Mouse (Mus musculus): ENCODE measurements around the gene Gm42791. TPM values are rescaled to one million over a fixed set of nuclear protein-coding genes. Genes with fewer than 3 reads are reported as not detected.

Gm42791 gene
- polyA plus RNA-seq, 1 experiment from 2014 or later: 2.2 TPM

GRCm38 (mm10) chr5:149002803-149003115 is 7.8 kb upstream of the Gm42791 start:
- Histone ChIP-seq H3K4me1 (ENCODE audit: control insufficient read depth, insufficient read depth, low read length) (peaks cover 20% of the 10 kb centered on the region), H3K4me3 (replicated peaks; ENCODE audit: low read length) (no peak overlapping the region), H3K27ac (ENCODE audit: low read length) (peak overlapping the region; percentile 60), H3K36me3 (ENCODE audit: control insufficient read depth, insufficient read depth, low read length) (no peaks in the 10 kb centered on the region), H3K4me2 (ENCODE audit: low read depth, low read length) (peak overlapping the region; percentile 9; the same call in 1 of the 2 replicates), H3K9ac (ENCODE audit: low read length) (peak overlapping the region; percentile 16), H3K27me3 (ENCODE audit: control insufficient read depth, insufficient read depth, low read length) (no peaks in the 10 kb centered on the region), H3K9me3 (replicated peaks; ENCODE audit: control insufficient read depth, low read length) (no peaks in the 10 kb centered on the region)
- WGBS: 65% methylated on average over 6 of the region's 6 CpGs
- no peak for ATAC-seq (ENCODE audit: insufficient read depth, low FRiP score)

GRCm38 (mm10) chr5:149002034-149002802 is 7.3 kb upstream of the Gm42791 start:
- H3K4me2 ChIP-seq (ENCODE audit: low read depth, low read length): peak overlapping the region; percentile 9; the same call in 1 of the 2 replicates
- H3K9ac ChIP-seq (ENCODE audit: low read length): peak overlapping the region; percentile 16
- peak overlapping the region; percentile 60 for H3K27ac ChIP-seq (ENCODE audit: low read length)
- 46% methylated on average over 20 of the region's 20 CpGs for WGBS
- peaks cover 20% of the 10 kb centered on the region for H3K4me1 ChIP-seq (ENCODE audit: control insufficient read depth, insufficient read depth, low read length)
- no peak for ATAC-seq (ENCODE audit: insufficient read depth, low FRiP score)
- H3K4me3 ChIP-seq (replicated peaks; ENCODE audit: low read length): no peak overlapping the region
- no peaks in the 10 kb centered on the region for H3K27me3 ChIP-seq (ENCODE audit: control insufficient read depth, insufficient read depth, low read length)
- H3K9me3 ChIP-seq (replicated peaks; ENCODE audit: control insufficient read depth, low read length): no peaks in the 10 kb centered on the region
- H3K36me3 ChIP-seq (ENCODE audit: control insufficient read depth, insufficient read depth, low read length): no peaks in the 10 kb centered on the region

GRCm38 (mm10) chr5:148999802-149000201 is 4.9 kb upstream of the Gm42791 start:
- H3K27ac ChIP-seq (ENCODE audit: low read length): no peak overlapping the region
- H3K4me2 ChIP-seq (ENCODE audit: low read depth, low read length): no peak overlapping the region
- H3K9me3 ChIP-seq (replicated peaks; ENCODE audit: control insufficient read depth, low read length): no peaks in the 10 kb centered on the region
- H3K4me3 ChIP-seq (replicated peaks; ENCODE audit: low read length): no peak overlapping the region
- 81% methylated on average over 7 of the region's 7 CpGs for WGBS
- ATAC-seq (ENCODE audit: insufficient read depth, low FRiP score): no peak
- no peak overlapping the region for H3K9ac ChIP-seq (ENCODE audit: low read length)
- H3K36me3 ChIP-seq (ENCODE audit: control insufficient read depth, insufficient read depth, low read length): no peaks in the 10 kb centered on the region
- peaks cover 19% of the 10 kb centered on the region for H3K4me1 ChIP-seq (ENCODE audit: control insufficient read depth, insufficient read depth, low read length)
- H3K27me3 ChIP-seq (ENCODE audit: control insufficient read depth, insufficient read depth, low read length): no peaks in the 10 kb centered on the region

GRCm38 (mm10) chr5:148998512-148998911 is 3.6 kb upstream of the Gm42791 start:
- no peak overlapping the region for H3K4me3 ChIP-seq (replicated peaks; ENCODE audit: low read length)
- no peak overlapping the region for H3K4me2 ChIP-seq (ENCODE audit: low read depth, low read length)
- H3K9me3 ChIP-seq (replicated peaks; ENCODE audit: control insufficient read depth, low read length): no peaks in the 10 kb centered on the region
- H3K4me1 ChIP-seq (ENCODE audit: control insufficient read depth, insufficient read depth, low read length): peaks cover 19% of the 10 kb centered on the region
- no peak overlapping the region for H3K27ac ChIP-seq (ENCODE audit: low read length)
- H3K9ac ChIP-seq (ENCODE audit: low read length): no peak overlapping the region
- ATAC-seq (ENCODE audit: insufficient read depth, low FRiP score): no peak
- WGBS: 82% methylated on average over 14 of the region's 14 CpGs
- H3K36me3 ChIP-seq (ENCODE audit: control insufficient read depth, insufficient read depth, low read length): no peaks in the 10 kb centered on the region
- no peaks in the 10 kb centered on the region for H3K27me3 ChIP-seq (ENCODE audit: control insufficient read depth, insufficient read depth, low read length)

DNA sequence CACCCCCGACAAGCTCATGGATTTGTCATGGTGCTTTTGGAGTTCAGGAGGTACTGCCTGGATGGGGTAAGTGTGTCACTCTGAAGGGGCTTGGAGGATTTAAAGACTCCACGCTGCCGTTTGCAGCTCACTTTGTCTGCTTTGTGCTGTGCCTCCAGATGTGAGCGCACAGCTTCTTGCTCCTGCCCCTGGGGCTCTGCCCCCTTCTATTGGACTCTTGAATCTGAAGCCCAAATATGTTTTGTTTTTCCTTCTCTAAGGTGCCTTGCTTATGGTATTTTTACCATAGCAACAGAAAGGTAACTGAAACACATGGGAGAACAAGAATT is 1.7 kb upstream of the Gm42791 start:
- no peak for ATAC-seq (ENCODE audit: insufficient read depth, low FRiP score)
- Histone ChIP-seq H3K4me3 (replicated peaks; ENCODE audit: low read length) (no peak overlapping the region), H3K4me2 (ENCODE audit: low read depth, low read length) (no peak overlapping the region), H3K9ac (ENCODE audit: low read length) (no peak overlapping the region), H3K36me3 (ENCODE audit: control insufficient read depth, insufficient read depth, low read length) (0 out of 2 replicates have a peak, but pooled peaks cover 4% of the 10 kb centered on the region), H3K4me1 (ENCODE audit: control insufficient read depth, insufficient read depth, low read length) (peaks cover 8% of the 10 kb centered on the region; the same call in 1 of the 2 replicates), H3K9me3 (replicated peaks; ENCODE audit: control insufficient read depth, low read length) (no peaks in the 10 kb centered on the region), H3K27ac (ENCODE audit: low read length) (no peak overlapping the region; the same call in 1 of the 2 replicates), H3K27me3 (ENCODE audit: control insufficient read depth, insufficient read depth, low read length) (no peaks in the 10 kb centered on the region)
- 62% methylated on average over 4 of the region's 4 CpGs for WGBS

- Histone ChIP-seq H3K4me3 (replicated peaks; ENCODE audit: low read length) (no peak overlapping the region), H3K4me2 (ENCODE audit: low read depth, low read length) (no peak overlapping the region), H3K9me3 (replicated peaks; ENCODE audit: control insufficient read depth, low read length) (no peaks in the 10 kb centered on the region), H3K9ac (ENCODE audit: low read length) (no peak overlapping the region), H3K4me1 (ENCODE audit: control insufficient read depth, insufficient read depth, low read length) (peaks cover 7% of the 10 kb centered on the region; the same call in 1 of the 2 replicates), H3K36me3 (ENCODE audit: control insufficient read depth, insufficient read depth, low read length) (0 out of 2 replicates have a peak, but pooled peaks cover 5% of the 10 kb centered on the region), H3K27me3 (ENCODE audit: control insufficient read depth, insufficient read depth, low read length) (no peaks in the 10 kb centered on the region), H3K27ac (ENCODE audit: low read length) (peak overlapping the region; percentile 50)
- ATAC-seq (ENCODE audit: insufficient read depth, low FRiP score): no peak
- 59% methylated on average over 9 of the region's 9 CpGs for WGBS
Observed at GRCm38 (mm10) chr5:148995962-148996708, 1.2 kb upstream of the Gm42791 start.

DNA sequence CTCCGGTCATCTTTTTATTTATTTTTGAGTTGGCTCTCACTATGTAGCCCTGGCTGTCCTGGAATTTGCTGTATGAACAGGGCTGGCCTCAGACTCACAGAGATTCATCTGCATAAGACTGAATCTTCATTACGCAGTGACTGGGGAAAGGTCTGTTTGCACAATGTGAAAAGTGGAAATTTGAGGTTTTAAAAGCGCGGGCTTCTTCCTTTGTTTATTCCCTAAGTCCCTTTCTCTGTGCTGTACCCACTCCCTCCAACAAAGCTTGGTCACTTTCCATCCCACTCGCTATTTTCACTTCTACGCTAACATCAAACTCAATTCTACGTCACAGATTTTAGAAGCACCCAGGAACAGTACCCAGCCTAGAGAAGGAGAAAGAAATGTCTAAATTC is 639 bp downstream of the Gm42791 start:
- peak overlapping the region; percentile 72 for H3K4me2 ChIP-seq (ENCODE audit: low read depth, low read length)
- no peak for ATAC-seq (ENCODE audit: insufficient read depth, low FRiP score)
- 12% methylated on average over 7 of the region's 7 CpGs for WGBS
- H3K27ac ChIP-seq (ENCODE audit: low read length): peak overlapping the region; percentile 98
- H3K9ac ChIP-seq (ENCODE audit: low read length): peak overlapping the region; percentile 77
- H3K4me1 ChIP-seq (ENCODE audit: control insufficient read depth, insufficient read depth, low read length): peaks cover 7% of the 10 kb centered on the region; the same call in 1 of the 2 replicates
- H3K4me3 ChIP-seq (replicated peaks; ENCODE audit: low read length): peak overlapping the region; percentile 53
- H3K27me3 ChIP-seq (ENCODE audit: control insufficient read depth, insufficient read depth, low read length): no peaks in the 10 kb centered on the region
- 0 out of 2 replicates have a peak, but pooled peaks cover 5% of the 10 kb centered on the region for H3K36me3 ChIP-seq (ENCODE audit: control insufficient read depth, insufficient read depth, low read length)
- H3K9me3 ChIP-seq (replicated peaks; ENCODE audit: control insufficient read depth, low read length): no peaks in the 10 kb centered on the region; the same call in 1 of the 2 replicates

DNA sequence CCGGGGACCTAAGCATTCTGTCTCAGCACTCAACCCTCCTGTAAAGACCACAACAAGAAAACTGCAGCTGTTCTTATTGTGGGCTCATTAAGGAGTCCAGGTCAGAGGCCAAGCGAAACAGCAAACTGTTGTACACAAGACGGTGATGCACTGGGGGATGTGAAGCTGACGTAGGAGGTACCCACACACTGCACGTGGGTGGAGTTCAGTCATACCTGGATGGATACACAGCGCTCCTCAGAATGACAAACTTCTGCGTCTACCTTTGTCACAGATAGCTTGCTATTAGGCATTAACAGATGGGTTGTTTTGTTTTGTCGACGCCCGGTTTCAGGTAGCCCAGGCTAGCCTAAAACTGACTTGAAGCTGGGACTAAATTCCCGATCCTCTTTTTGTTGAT is 2.3 kb downstream of the Gm42791 start:
- Histone ChIP-seq H3K4me2 (ENCODE audit: low read depth, low read length) (no peak overlapping the region), H3K36me3 (ENCODE audit: control insufficient read depth, insufficient read depth, low read length) (0 out of 2 replicates have a peak, but pooled peaks cover 8% of the 10 kb centered on the region), H3K4me3 (replicated peaks; ENCODE audit: low read length) (no peak overlapping the region), H3K9me3 (replicated peaks; ENCODE audit: control insufficient read depth, low read length) (peaks cover 4% of the 10 kb centered on the region), H3K9ac (ENCODE audit: low read length) (no peak overlapping the region), H3K4me1 (ENCODE audit: control insufficient read depth, insufficient read depth, low read length) (peaks cover 7% of the 10 kb centered on the region; the same call in 1 of the 2 replicates), H3K27ac (ENCODE audit: low read length) (no peak overlapping the region), H3K27me3 (ENCODE audit: control insufficient read depth, insufficient read depth, low read length) (no peaks in the 10 kb centered on the region)
- WGBS: 97% methylated on average over 11 of the region's 11 CpGs
- no peak for ATAC-seq (ENCODE audit: insufficient read depth, low FRiP score)

- WGBS: 58% methylated on average over 12 of the region's 12 CpGs
- no peak overlapping the region for H3K4me2 ChIP-seq (ENCODE audit: low read depth, low read length)
Observed at GRCm38 (mm10) chr5:148990891-148991311, 4.0 kb downstream of the Gm42791 start.

More at GRCm38 (mm10) chr5:148990891-148991311, 4.0 kb downstream of the Gm42791 start:
- Histone ChIP-seq H3K27me3 (ENCODE audit: control insufficient read depth, insufficient read depth, low read length) (no peaks in the 10 kb centered on the region), H3K9ac (ENCODE audit: low read length) (no peak overlapping the region), H3K36me3 (ENCODE audit: control insufficient read depth, insufficient read depth, low read length) (0 out of 2 replicates have a peak, but pooled peaks cover 8% of the 10 kb centered on the region), H3K27ac (ENCODE audit: low read length) (no peak overlapping the region), H3K4me3 (replicated peaks; ENCODE audit: low read length) (no peak overlapping the region), H3K9me3 (replicated peaks; ENCODE audit: control insufficient read depth, low read length) (peaks cover 4% of the 10 kb centered on the region), H3K4me1 (ENCODE audit: control insufficient read depth, insufficient read depth, low read length) (peaks cover 4% of the 10 kb centered on the region; the same call in 1 of the 2 replicates)
- no peak for ATAC-seq (ENCODE audit: insufficient read depth, low FRiP score)

All from stomach, embryonic 16.5 days (tissue).